Mouse (Mus musculus): ENCODE data around the gene Rec114. TPM values are rescaled to one million over a fixed set of nuclear protein-coding genes. Genes with fewer than 3 reads are reported as not detected.

Rec114 gene
- polyA plus RNA-seq, 1 experiment from 2014 or later, result 6.9 TPM

DNA sequence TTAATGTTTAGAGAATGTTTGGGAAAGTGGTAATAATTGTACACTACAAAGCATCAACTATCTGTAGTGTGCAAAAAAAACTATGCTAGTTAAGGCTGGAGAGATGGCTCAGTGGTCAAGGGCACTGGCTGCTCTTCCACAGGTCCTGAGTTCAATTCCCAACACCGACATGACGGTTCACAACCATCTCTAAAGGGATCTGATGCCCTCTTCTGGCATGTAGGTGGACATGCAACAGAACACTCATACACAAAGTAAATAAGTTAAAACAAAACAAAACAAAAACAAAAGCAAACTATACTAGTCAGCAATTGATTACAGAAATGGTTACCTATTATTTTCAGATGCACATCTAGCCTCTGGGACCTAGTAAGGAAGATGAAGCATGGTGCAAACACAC is 1.1 kb downstream of the Rec114 start:
- H3K27ac ChIP-seq (replicated peaks in 1 of 2; ENCODE audit: control insufficient read depth in 1 of 2, insufficient read depth in 1 of 2, low read depth in 2 of 2, low read length in 2 of 2), result no peak overlapping the region
- WGBS, result 94% methylated on average over 2 of the region's 2 CpGs
- H3K4me2 ChIP-seq (ENCODE audit: low read length), result no peak overlapping the region
- H3K4me1 ChIP-seq (ENCODE audit: control insufficient read depth in 2 of 2, insufficient read depth in 2 of 2, low read length in 2 of 2), result peaks cover 4 to 5% of the 10 kb centered on the region in 2 experiments; a peak in 1 of 4 replicates
- H3K9me3 ChIP-seq (ENCODE audit: control insufficient read depth, low read length), result no peaks in the 10 kb centered on the region
- no peak overlapping the region for H3K9ac ChIP-seq (ENCODE audit: low read length)
- no peaks in the 10 kb centered on the region for H3K36me3 ChIP-seq (ENCODE audit: control insufficient read depth, insufficient read depth, low read length)
- H3K27me3 ChIP-seq (ENCODE audit: control insufficient read depth, insufficient read depth, low read length), result no peaks in the 10 kb centered on the region
- no peak for ATAC-seq (ENCODE audit: insufficient number of reproducible peaks, insufficient read depth, low FRiP score, low read depth)
- H3K4me3 ChIP-seq (ENCODE audit: control insufficient read depth in 1 of 2, insufficient read depth in 1 of 2, low read depth in 1 of 2, low read length in 2 of 2), result no peak overlapping the region

DNA sequence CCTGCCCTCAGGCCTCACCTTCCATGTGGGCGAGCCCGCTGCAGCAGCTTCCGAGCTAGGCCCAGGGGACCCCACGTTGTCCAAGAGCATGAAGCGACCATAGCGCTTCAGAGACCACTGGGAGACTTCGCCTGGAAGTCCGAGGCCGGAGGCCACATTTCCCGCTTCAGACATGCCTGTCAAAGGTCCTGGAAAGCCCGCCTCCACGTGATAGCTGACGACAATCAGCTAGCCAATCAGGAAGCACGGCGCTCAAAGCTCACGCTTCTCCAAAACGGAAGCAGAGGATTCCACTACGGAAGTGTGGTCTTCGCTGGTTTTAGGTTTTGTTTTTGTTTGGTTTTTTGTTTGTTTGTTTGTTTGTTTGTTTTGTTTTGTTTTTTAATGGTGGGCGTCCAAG is 2.4 kb downstream of the Rec114 start:
- H3K9ac ChIP-seq (ENCODE audit: low read length), result no peak overlapping the region
- H3K4me2 ChIP-seq (ENCODE audit: low read length), result no peak overlapping the region
- no peak overlapping the region for H3K27ac ChIP-seq (replicated peaks in 1 of 2; ENCODE audit: control insufficient read depth in 1 of 2, insufficient read depth in 1 of 2, low read depth in 2 of 2, low read length in 2 of 2)
- no peaks in the 10 kb centered on the region for H3K27me3 ChIP-seq (ENCODE audit: control insufficient read depth, insufficient read depth, low read length)
- no peaks in the 10 kb centered on the region for H3K36me3 ChIP-seq (ENCODE audit: control insufficient read depth, insufficient read depth, low read length)
- WGBS, result 77% methylated on average over 20 of the region's 20 CpGs
- H3K9me3 ChIP-seq (ENCODE audit: control insufficient read depth, low read length), result no peaks in the 10 kb centered on the region
- no peak overlapping the region for H3K4me3 ChIP-seq (ENCODE audit: control insufficient read depth in 1 of 2, insufficient read depth in 1 of 2, low read depth in 1 of 2, low read length in 2 of 2)
- H3K4me1 ChIP-seq (ENCODE audit: control insufficient read depth in 2 of 2, insufficient read depth in 2 of 2, low read length in 2 of 2), result peaks cover 4 to 5% of the 10 kb centered on the region in 2 experiments; a peak in 1 of 4 replicates
- ATAC-seq (ENCODE audit: insufficient number of reproducible peaks, insufficient read depth, low FRiP score, low read depth), result no peak

DNA sequence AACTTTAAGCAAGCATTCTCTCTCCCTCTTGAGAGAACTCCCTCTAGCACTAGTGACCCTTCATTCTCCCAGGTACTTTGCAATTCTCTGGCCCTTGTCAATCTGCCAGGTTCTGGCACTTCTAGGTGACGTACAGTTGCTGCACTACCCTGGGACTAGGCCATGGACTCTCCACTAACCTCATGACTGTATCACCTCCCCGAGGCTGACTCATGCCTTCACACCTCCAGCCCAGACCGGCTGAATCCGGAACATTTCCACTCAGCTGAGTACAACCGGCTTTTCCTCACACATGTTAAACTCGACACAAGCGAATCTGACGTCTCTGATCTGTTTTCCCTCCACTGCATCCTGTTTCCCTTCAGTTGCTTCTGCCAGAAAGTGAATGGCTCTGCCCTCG is 4.0 kb downstream of the Rec114 start:
- H3K4me2 ChIP-seq (ENCODE audit: low read length), result no peak overlapping the region
- no peaks in the 10 kb centered on the region for H3K27me3 ChIP-seq (ENCODE audit: control insufficient read depth, insufficient read depth, low read length)
- H3K27ac ChIP-seq (replicated peaks in 1 of 2; ENCODE audit: control insufficient read depth in 1 of 2, insufficient read depth in 1 of 2, low read depth in 2 of 2, low read length in 2 of 2), result no peak overlapping the region
- H3K9ac ChIP-seq (ENCODE audit: low read length), result no peak overlapping the region
- no peak overlapping the region for H3K4me3 ChIP-seq (ENCODE audit: control insufficient read depth in 1 of 2, insufficient read depth in 1 of 2, low read depth in 1 of 2, low read length in 2 of 2)
- H3K4me1 ChIP-seq (ENCODE audit: control insufficient read depth in 2 of 2, insufficient read depth in 2 of 2, low read length in 2 of 2), result peaks cover 4 to 5% of the 10 kb centered on the region in 2 experiments; a peak in 1 of 4 replicates
- no peak for ATAC-seq (ENCODE audit: insufficient number of reproducible peaks, insufficient read depth, low FRiP score, low read depth)
- 26% methylated on average over 9 of the region's 9 CpGs for WGBS
- no peaks in the 10 kb centered on the region for H3K36me3 ChIP-seq (ENCODE audit: control insufficient read depth, insufficient read depth, low read length)
- H3K9me3 ChIP-seq (ENCODE audit: control insufficient read depth, low read length), result no peaks in the 10 kb centered on the region

DNA sequence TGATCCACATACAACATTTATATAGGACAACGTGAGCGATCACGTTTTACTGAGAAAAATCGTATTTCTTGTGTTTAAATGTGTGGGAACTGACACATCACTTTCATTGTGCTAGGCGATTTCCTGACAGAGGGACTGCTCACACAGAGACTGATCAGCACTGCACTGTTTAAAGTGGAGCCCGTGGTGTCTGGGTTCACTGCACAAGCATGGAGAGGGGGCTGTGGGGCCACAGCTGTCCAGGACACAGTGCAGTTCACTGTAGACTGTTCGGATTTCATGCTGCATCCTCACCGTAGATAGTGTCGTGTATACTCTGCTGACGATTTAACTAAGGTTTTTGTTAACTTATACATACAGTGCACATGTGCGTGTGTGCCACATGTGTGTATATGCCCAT is 20.6 kb downstream of the Rec114 start:
- no peak for ATAC-seq (ENCODE audit: insufficient number of reproducible peaks, insufficient read depth, low FRiP score, low read depth)
- H3K4me3 ChIP-seq (ENCODE audit: control insufficient read depth in 1 of 2, insufficient read depth in 1 of 2, low read depth in 1 of 2, low read length in 2 of 2), result no peak overlapping the region
- no peaks in the 10 kb centered on the region for H3K27me3 ChIP-seq (ENCODE audit: control insufficient read depth, insufficient read depth, low read length)
- WGBS, result 80% methylated on average over 11 of the region's 11 CpGs
- no peak overlapping the region for H3K9ac ChIP-seq (ENCODE audit: low read length)
- H3K4me1 ChIP-seq (ENCODE audit: control insufficient read depth in 2 of 2, insufficient read depth in 2 of 2, low read length in 2 of 2), result peaks cover 0 to 5% of the 10 kb centered on the region in 2 experiments; a peak in 1 of 4 replicates
- no peaks in the 10 kb centered on the region for H3K36me3 ChIP-seq (ENCODE audit: control insufficient read depth, insufficient read depth, low read length)
- H3K27ac ChIP-seq (replicated peaks in 1 of 2; ENCODE audit: control insufficient read depth in 1 of 2, insufficient read depth in 1 of 2, low read depth in 2 of 2, low read length in 2 of 2), result no peak overlapping the region
- no peaks in the 10 kb centered on the region for H3K9me3 ChIP-seq (ENCODE audit: control insufficient read depth, low read length)
- H3K4me2 ChIP-seq (ENCODE audit: low read length), result no peak overlapping the region

DNA sequence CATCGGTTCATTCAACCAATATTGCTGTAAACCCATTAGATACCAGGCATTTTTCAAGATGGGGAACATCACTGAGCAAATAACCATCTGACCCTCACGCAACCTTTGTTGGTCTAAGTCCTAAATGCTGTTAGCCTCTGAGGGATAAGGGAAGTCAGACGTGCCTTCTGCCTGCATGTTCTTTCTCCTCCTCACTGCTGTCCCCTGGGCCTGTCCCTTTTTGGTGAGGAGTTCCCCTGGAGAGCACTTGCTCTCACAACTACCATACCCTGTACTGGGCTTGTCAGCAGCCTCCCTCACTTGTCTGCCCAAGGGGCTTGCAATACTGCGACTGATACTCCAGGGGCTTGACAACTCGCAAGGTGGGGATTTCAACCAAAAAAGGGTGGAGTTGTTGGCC is 21.6 kb downstream of the Rec114 start:
- no peak for ATAC-seq (ENCODE audit: insufficient number of reproducible peaks, insufficient read depth, low FRiP score, low read depth)
- Histone ChIP-seq H3K9me3 (ENCODE audit: control insufficient read depth, low read length) (no peaks in the 10 kb centered on the region), H3K9ac (ENCODE audit: low read length) (no peak overlapping the region), H3K4me3 (ENCODE audit: control insufficient read depth in 1 of 2, insufficient read depth in 1 of 2, low read depth in 1 of 2, low read length in 2 of 2) (no peak overlapping the region), H3K27ac (replicated peaks in 1 of 2; ENCODE audit: control insufficient read depth in 1 of 2, insufficient read depth in 1 of 2, low read depth in 2 of 2, low read length in 2 of 2) (no peak overlapping the region), H3K36me3 (ENCODE audit: control insufficient read depth, insufficient read depth, low read length) (no peaks in the 10 kb centered on the region), H3K27me3 (ENCODE audit: control insufficient read depth, insufficient read depth, low read length) (no peaks in the 10 kb centered on the region), H3K4me2 (ENCODE audit: low read length) (no peak overlapping the region), H3K4me1 (ENCODE audit: control insufficient read depth in 2 of 2, insufficient read depth in 2 of 2, low read length in 2 of 2) (peaks cover 0 to 5% of the 10 kb centered on the region in 2 experiments; a peak in 1 of 4 replicates)
- WGBS, result 85% methylated on average over 5 of the region's 5 CpGs

DNA sequence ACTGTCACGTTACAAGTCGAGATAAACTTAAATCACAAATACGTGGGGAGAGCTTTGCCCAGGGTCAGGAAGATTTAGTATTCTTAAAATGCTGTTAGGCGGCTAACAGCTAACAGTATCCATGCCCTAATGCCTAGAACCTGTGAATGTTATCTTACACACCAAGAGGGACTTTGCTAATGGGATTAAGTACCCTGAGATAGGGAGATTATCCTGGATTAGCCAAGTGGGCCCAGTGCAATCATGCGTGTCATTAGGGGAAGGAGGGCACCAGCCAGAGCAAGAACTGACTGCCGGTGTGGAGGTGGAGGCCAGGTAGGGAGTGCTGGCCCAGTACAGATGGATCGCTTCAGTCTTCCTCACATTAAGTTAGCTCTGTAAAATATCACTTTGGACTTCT is 22.7 kb downstream of the Rec114 start:
- 59% methylated on average over 7 of the region's 7 CpGs for WGBS

DNA sequence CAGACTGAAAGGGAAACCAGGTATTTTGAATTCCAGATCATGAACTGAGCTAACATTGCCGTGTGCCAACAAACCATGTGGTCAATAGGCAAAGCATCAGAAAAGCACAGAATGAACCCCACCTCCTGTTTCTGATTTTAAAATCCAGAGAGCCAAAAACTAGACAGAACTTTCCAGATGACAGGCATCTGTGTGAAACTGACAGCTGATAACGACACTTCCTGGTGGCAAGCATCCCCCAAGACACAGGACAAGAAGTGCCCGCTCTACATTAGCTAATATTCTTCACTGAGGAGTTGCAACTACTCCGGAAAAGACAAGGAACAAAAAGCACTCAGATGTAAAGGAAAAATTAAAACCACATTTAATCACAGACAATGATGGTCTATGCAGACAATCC is 23.6 kb downstream of the Rec114 start:
- no peak overlapping the region for H3K9ac ChIP-seq (ENCODE audit: low read length)
- WGBS, result 68% methylated on average over 4 of the region's 4 CpGs
- no peak for ATAC-seq (ENCODE audit: insufficient number of reproducible peaks, insufficient read depth, low FRiP score, low read depth)
- no peaks in the 10 kb centered on the region for H3K27me3 ChIP-seq (ENCODE audit: control insufficient read depth, insufficient read depth, low read length)
- no peak overlapping the region for H3K4me3 ChIP-seq (ENCODE audit: control insufficient read depth in 1 of 2, insufficient read depth in 1 of 2, low read depth in 1 of 2, low read length in 2 of 2)
- no peaks in the 10 kb centered on the region for H3K9me3 ChIP-seq (ENCODE audit: control insufficient read depth, low read length)
- H3K36me3 ChIP-seq (ENCODE audit: control insufficient read depth, insufficient read depth, low read length), result no peaks in the 10 kb centered on the region
- peaks cover 0 to 5% of the 10 kb centered on the region in 2 experiments; a peak in 1 of 4 replicates for H3K4me1 ChIP-seq (ENCODE audit: control insufficient read depth in 2 of 2, insufficient read depth in 2 of 2, low read length in 2 of 2)
- H3K27ac ChIP-seq (replicated peaks in 1 of 2; ENCODE audit: control insufficient read depth in 1 of 2, insufficient read depth in 1 of 2, low read depth in 2 of 2, low read length in 2 of 2), result no peak overlapping the region
- no peak overlapping the region for H3K4me2 ChIP-seq (ENCODE audit: low read length)

More for the DNA sequence above, 22.7 kb downstream of the Rec114 start:
- Histone ChIP-seq H3K4me2 (ENCODE audit: low read length) (no peak overlapping the region), H3K27ac (replicated peaks in 1 of 2; ENCODE audit: control insufficient read depth in 1 of 2, insufficient read depth in 1 of 2, low read depth in 2 of 2, low read length in 2 of 2) (no peak overlapping the region), H3K36me3 (ENCODE audit: control insufficient read depth, insufficient read depth, low read length) (no peaks in the 10 kb centered on the region), H3K4me3 (ENCODE audit: control insufficient read depth in 1 of 2, insufficient read depth in 1 of 2, low read depth in 1 of 2, low read length in 2 of 2) (no peak overlapping the region), H3K9ac (ENCODE audit: low read length) (no peak overlapping the region), H3K4me1 (ENCODE audit: control insufficient read depth in 2 of 2, insufficient read depth in 2 of 2, low read length in 2 of 2) (peaks cover 0 to 5% of the 10 kb centered on the region in 2 experiments; a peak in 1 of 4 replicates), H3K9me3 (ENCODE audit: control insufficient read depth, low read length) (no peaks in the 10 kb centered on the region), H3K27me3 (ENCODE audit: control insufficient read depth, insufficient read depth, low read length) (no peaks in the 10 kb centered on the region)
- ATAC-seq (ENCODE audit: insufficient number of reproducible peaks, insufficient read depth, low FRiP score, low read depth), result no peak

DNA sequence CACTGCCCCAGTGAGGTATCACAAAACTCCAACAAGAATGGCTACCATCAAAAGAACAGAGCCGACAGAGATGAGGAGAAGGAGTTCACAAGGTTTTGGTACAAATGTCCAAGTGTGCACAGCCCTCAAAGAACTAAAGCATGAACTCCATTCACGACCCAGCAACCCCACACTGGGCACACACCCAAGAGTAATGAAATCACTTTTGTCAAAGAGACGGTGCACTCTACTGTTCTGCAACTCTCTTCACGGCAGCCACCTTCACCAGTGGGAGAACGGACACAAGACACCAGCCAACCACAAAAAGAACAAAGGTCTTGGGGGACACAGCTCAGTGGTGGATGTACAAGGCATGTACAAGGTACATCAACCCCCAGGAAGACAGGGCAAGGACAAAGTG is 24.3 kb downstream of the Rec114 start:
- Histone ChIP-seq H3K4me1 (ENCODE audit: control insufficient read depth in 2 of 2, insufficient read depth in 2 of 2, low read length in 2 of 2) (peaks cover 0 to 5% of the 10 kb centered on the region in 2 experiments; a peak in 1 of 4 replicates), H3K9ac (ENCODE audit: low read length) (no peak overlapping the region), H3K27ac (replicated peaks in 1 of 2; ENCODE audit: control insufficient read depth in 1 of 2, insufficient read depth in 1 of 2, low read depth in 2 of 2, low read length in 2 of 2) (no peak overlapping the region), H3K27me3 (ENCODE audit: control insufficient read depth, insufficient read depth, low read length) (no peaks in the 10 kb centered on the region), H3K4me3 (ENCODE audit: control insufficient read depth in 1 of 2, insufficient read depth in 1 of 2, low read depth in 1 of 2, low read length in 2 of 2) (no peak overlapping the region), H3K36me3 (ENCODE audit: control insufficient read depth, insufficient read depth, low read length) (no peaks in the 10 kb centered on the region), H3K9me3 (ENCODE audit: control insufficient read depth, low read length) (no peaks in the 10 kb centered on the region), H3K4me2 (ENCODE audit: low read length) (no peak overlapping the region)
- 53% methylated on average over 5 of the region's 5 CpGs for WGBS
- ATAC-seq (ENCODE audit: insufficient number of reproducible peaks, insufficient read depth, low FRiP score, low read depth), result no peak

Data from heart, embryonic 14.5 days (tissue).